Mouse (Mus musculus) heart, postnatal 14 days (tissue): Measurements from ENCODE around the gene B3gnt7. TPM values are rescaled to one million over a fixed set of nuclear protein-coding genes. Genes with fewer than 3 reads are reported as not detected.

Source experiments
- DNase-seq, 2 experiments: peaks; one replicate each; pipeline ENCODE4 v3.0.0; 2021 to 2022
- intact Hi-C: fragments of 180-260 bp; cut with DNase I; formaldehyde crosslinking; loops from one replicate; pipeline ENCODE4 v1.15.1; 2025
- long read RNA-seq, 2 experiments: library from polyadenylated mRNA; stranded (forward); transcript quantifications; one replicate each; pipeline ENCODE4 v2.0.0; 2021
- total RNA-seq, 2 experiments: library from RNA; stranded (reverse); gene quantifications; 2 replicates each; pipeline ENCODE4 v1.2.3; 2021

B3gnt7 gene
- under 1 TPM; 0.54 to 0.57 TPM for total RNA-seq
- long read RNA-seq, experiment 1, partial matches to known transcripts, result 0 of 1 reads
- long read RNA-seq, experiment 1, other reads (novel, unspliced or antisense), result 0 of 1 reads
- long read RNA-seq, experiment 2, result 0 reads

DNA sequence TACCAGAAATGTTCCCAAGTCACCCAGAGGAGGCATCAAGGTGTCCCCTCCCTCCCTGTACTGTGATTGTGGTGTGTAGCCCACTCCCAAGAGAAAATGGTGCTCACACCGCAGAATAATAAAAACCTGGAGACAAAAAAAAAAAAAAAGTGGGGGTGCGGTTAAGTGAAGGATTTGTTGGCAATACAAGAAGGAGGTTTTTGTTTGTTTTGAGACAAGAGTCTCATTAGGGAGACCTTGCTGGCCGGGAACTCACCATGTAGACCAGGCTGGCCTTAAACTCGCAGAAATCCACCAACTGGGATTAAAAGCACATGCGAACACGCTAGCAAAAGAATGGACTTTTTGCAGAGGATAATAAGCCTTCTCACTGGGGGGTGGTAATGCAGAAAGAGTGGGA, at the start of gene B3gnt7:
Gene B3gnt7 (plus strand): TSS at position 301 of the 400 bp plus-strand sequence.
- intact Hi-C loops, result no loop called here
- DNase-seq, result no peak

DNA sequence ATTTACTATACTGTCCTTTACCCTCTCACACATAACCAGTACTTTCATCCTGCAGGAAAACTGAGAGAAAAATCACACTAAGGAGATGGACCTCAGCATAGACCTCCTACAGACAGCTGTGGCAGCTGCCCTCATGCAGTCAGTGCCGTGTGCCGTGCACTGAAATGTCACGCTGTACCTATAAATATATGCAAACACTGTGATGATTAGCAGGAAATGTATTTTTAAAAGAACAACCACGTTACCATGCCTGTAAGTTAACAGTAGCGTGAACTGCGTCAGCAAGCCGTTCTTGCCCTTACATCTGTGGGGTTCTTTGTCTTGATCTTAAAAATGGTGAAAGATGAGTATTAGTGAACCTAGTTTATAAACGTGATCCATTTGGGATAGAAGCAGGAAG, 49.2 kb upstream of the B3gnt7 start:
- no peak for DNase-seq
- intact Hi-C loops, result no loop called here

- intact Hi-C loops, result no loop called here
- no peak for DNase-seq
These were observed 46.3 kb upstream of the B3gnt7 start for GRCm38 (mm10) chr1:86256311-86256710.

DNA sequence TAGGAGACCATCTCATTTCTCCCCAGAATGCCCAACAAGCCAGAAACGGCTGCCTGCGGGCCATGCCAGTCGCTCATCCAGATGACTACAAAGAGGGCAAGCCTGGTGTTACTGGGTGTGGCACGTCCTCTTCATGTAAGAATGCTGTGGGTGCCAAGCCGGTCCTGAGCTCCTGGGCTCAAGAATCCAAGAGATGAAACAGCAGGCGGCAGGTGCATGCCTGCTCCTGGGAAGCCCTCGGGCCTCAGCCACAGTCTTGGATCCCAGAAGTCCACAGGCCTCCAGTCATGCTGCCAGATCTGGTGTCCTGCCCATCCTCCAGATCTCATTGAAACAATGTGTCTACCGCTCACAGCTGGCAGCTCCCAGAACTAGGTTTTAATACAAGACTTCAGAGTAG, 45.4 kb upstream of the B3gnt7 start:
- no peak for DNase-seq

DNA sequence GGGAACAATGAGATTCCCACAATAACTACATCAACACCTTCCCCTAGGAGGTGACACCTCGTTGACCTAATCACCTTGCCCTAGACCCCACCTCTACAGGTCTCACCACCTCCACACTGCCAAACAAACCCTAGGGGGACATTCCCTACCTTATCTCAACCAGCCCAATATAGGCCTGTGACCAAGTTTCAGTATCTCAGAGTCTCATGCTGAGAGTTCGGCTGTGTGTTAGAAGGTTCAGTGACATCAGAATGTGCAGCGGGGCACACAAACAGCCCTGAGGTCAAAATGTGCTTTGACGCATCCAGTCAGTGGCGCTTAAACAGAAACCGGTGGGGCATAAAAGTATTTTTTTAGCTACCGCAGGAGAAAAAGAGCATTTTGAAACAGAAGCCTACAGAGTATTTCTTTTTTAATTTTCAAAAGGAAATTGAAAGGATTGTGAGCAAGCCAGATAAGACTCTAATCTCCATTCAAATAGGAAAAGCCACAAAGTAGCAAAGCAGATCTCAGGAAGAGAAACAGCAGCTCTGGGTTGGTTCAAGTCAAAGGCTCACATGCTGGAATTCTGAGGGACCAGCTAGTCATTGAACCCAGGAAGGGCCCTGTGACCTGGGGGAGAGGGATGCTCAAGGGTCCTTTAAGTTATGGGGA, 44.3 kb upstream of the B3gnt7 start:
- intact Hi-C loops, result no loop called here
- DNase-seq, result no peak

More for the DNA sequence above, 45.4 kb upstream of the B3gnt7 start:
- intact Hi-C loops, result no loop called here

- DNase-seq, result peak in 1 of 2 experiments; percentile 4
These were observed 38.9 kb upstream of the B3gnt7 start for GRCm38 (mm10) chr1:86263564-86264339.

GRCm38 (mm10) chr1:86265060-86265459, 37.6 kb upstream of the B3gnt7 start:
- DNase-seq, result no peak
- intact Hi-C loops, result no loop called here

More at GRCm38 (mm10) chr1:86263564-86264339, 38.9 kb upstream of the B3gnt7 start:
- intact Hi-C loops, result no loop called here

DNA sequence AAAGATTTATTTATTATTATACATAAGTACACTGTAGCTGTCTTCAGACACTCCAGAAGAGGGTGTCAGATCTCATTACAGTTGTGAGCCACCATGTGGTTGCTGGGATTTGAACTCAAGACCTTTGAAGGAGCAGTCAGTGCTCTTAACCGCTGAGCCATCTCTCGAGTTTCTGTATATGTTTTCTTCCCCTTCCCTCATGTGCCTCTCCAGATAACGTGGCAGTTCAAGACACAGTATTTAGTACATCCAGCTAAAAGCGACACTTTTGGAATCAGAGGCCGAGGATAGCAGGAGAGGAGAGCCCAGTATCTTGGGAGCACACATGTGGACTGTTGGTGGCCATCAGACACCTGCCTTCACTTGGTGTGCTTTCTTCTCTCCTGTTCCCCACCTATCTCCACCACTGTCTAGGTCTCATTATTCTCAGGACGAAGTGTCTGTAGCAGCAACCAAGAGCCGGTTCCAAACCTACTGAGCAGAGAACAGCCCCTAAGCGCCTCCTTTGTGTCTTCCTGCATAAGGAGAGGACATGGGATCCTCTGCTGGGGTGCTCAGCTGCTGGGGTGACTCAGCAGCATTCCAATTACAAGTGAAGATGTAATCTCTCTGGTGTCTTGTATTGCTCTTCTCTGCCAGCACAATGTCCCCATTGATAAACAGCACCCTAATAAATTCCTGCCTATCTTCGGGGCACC, 34.0 kb upstream of the B3gnt7 start:
- intact Hi-C loops, result no loop called here
- DNase-seq, result no peak

DNA sequence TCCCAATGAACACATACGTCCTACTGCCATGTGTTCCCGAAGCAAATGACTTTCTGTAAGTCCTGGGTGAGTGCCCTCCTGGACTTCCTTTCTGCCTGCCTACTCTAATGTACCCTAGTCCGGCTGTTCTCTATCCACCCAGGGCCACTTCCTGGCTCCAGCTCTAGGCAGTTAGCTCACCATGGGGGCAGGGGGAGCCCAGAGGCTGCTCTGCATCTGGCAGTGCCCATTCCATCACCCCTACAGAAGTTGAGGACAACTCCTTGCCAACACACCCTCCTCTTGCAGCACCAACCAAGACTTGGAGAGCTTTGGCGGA, 33.5 kb upstream of the B3gnt7 start:
- intact Hi-C loops, result no loop called here
- no peak for DNase-seq

- intact Hi-C loops, result no loop called here
These were observed 30.9 kb upstream of the B3gnt7 start for GRCm38 (mm10) chr1:86271707-86272106.

DNA sequence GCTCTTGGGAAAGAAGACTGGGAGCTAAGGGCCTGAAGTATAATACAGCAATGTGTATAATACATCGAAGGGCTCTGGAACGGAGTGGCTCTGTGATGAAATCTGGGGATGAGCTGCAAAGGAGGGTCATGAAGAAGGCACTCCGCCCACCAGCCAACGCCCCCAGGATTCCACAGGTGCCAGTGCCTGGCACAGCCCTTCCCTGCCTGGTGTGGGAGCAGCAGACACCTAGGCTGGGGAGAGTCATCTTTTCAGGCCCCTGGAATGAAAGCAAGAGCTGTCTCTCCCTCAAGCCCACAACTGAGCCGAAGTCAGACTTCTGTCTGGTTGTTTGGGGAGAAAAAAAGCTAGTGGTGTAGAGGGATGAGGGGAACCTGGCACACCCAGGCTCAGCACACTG, 25.6 kb upstream of the B3gnt7 start:
- no peak for DNase-seq
- intact Hi-C loops, result no loop called here

More at GRCm38 (mm10) chr1:86271707-86272106, 30.9 kb upstream of the B3gnt7 start:
- DNase-seq, result no peak

DNA sequence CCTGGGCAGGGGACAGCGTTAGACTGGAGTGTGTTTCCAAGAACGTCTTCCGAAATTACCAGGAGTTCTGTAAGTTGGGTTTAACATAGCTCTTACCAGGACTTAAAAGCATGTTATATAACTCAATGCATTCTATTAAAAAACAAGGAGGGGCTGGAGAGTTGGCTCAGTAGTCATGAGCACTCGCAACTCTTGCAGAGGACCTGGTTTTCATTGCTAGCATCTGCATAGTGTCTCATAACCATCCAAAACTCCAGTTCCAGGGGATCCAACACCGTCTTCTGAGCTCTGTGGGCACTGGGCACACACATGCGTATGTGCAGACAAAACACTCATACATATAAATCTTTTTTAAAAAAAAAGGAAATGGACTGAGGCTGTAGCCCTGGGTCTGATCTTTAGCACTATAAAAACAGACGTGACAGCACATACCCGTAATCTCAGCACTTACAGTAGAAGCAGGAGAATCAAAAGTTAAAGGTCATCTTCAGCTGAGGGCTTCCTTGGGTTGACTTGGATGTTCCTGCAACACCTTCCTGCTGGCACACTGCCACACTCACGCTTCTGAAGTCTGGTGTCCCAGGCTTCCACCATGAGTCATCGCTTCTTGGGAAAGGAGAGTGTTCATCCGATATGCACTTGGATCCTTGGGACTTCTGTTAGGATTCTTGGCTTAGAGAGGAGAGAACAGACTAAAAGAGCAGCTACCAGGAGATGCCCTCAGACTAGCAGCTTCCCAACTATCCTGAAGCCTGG, 20.7 kb upstream of the B3gnt7 start:
- DNase-seq, result peak in 1 of 2 experiments; percentile 15
- intact Hi-C loops, result no loop called here

- intact Hi-C loops, result no loop called here
- DNase-seq, result no peak
These were observed 18.5 kb upstream of the B3gnt7 start for GRCm38 (mm10) chr1:86284101-86284500.

DNA sequence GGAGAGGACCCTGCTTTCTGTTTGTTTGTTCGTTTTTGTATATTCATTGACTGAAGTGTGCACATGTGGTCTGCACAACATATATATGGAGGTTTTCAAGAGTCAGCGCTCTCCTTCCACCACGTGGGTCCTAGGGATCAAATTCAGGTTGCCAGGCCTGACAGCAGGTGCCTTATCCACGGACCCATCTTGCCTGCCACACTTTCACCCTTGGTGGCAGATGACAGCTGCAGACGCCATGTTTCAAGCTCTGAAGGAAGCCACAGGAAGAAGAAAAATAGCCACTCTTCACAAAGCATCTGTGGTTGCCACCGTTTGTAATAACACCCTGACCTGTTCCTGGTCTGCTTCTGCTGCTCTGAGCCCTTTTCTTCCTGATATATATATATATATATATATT, 17.3 kb upstream of the B3gnt7 start:
- intact Hi-C loops, result no loop called here
- no peak for DNase-seq

GRCm38 (mm10) chr1:86287473-86287872, 15.2 kb upstream of the B3gnt7 start:
- intact Hi-C loops, result no loop called here
- no peak for DNase-seq

DNA sequence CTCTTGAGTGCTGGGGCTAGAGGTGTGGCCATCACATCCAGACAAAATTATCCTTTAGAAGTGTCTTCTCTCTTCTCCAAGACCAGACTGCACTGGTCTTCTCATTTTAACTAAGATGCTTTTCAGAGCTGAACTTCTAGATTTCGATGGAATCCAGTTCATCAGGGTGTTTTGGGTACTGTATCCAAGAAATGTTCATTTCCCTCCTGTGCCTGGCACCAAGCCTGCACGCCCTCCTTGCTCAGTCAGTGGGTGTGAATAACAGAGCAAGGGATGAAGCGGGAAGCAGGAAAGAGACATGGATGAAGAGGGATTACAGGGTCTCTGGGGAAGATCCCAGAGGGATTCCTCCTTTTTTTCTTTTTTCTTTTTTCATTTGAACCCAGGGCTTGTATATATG, 12.2 kb upstream of the B3gnt7 start:
- DNase-seq, result no peak
- intact Hi-C loops, result no loop called here

DNA sequence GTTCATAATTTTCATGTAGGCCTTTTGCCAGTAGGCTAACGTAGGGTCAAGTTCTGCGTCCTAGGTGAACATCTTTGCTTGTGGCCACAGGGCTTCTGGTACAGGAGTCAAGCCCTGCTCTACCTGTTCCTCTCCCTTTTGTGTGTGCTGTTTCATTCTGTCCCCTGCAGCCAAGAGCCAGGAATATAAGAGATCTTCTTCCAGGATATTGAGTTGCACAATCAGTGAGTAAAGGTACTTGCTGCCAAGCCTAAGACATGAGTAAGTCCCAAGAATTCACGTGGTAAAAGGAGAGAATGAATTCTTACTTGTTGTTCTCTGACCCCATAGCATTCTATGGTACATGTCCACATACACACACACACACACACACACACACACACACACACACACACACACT, 9.5 kb upstream of the B3gnt7 start:
- intact Hi-C loops, result no loop called here
- no peak for DNase-seq

DNA sequence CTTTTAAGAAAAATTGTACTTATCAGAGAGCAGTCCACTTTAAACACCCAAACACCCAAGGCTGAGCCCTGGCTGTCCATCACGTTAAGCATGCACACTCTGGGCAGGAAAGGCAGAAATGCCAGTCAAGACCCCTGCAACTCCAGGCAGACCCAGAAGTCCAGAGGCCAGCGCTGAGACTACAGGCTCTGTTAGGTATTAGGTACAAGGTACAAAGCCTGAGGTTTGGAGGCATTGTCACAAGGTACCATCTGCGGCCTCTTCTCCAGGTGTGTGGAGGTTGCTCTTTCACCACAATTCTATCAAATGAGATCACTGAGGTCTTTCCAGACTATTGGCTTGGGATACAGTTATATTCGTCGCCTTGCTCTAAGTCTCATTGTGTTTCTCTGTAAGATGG, 8.8 kb upstream of the B3gnt7 start:
- DNase-seq, result no peak
- intact Hi-C loops, result no loop called here

- DNase-seq, result no peak
- intact Hi-C loops, result no loop called here
These were observed 8.2 kb upstream of the B3gnt7 start for GRCm38 (mm10) chr1:86294472-86294871.

DNA sequence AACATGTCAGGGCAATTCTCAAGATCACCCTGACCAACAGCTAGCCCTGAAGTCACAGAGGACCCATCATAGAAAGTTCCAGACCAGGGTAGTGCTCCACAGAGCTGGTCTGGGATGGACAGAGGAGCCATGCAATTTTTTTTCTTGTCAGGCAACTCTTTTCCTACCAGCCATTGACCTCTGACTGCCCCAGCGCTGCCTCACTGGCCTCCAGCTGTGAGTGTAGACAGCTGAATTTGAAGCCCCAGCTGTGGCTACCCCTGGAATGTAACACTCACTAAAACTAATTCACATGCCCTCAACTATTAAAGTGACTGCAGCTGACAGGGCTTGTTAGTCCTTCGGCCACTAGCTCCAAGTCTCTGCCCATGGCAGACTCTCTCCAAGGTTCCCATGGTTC, 2.5 kb upstream of the B3gnt7 start:
- intact Hi-C loops, result no loop called here
- DNase-seq, result no peak

- no peak for DNase-seq
- intact Hi-C loops, result no loop called here
These were observed 1.9 kb upstream of the B3gnt7 start for GRCm38 (mm10) chr1:86300731-86301130.
